Mouse (Mus musculus) lung, adult 2 months (tissue): ENCODE results near the gene Gm10964. TPM values are rescaled to one million over a fixed set of nuclear protein-coding genes. Genes with fewer than 3 reads are reported as not detected.

Experiments
- DNase-seq: peaks from one replicate; pipeline ENCODE4 v3.0.0; 2022
- H3K4me1 ChIP-seq: fragments of 200-500 bp; 2 replicates; pipeline ENCODE4 v1.6.1; 2011; ENCODE audit warnings: low read length; ENCODE audit not compliant: control insufficient read depth, insufficient read depth
- H3K4me3 ChIP-seq: fragments of 200-500 bp; replicated peaks from 2 replicates; pipeline ENCODE3; 2011; ENCODE audit warnings: low read depth, mild to moderate bottlenecking, control low read depth, low read length; ENCODE audit errors: extremely low read depth
- CTCF ChIP-seq: fragments of 200-500 bp; IDR thresholded peaks from 2 replicates; pipeline ENCODE4 v1.5.1; 2011; ENCODE audit warnings: mild to moderate bottlenecking, low read length, control low read depth; ENCODE audit not compliant: insufficient read depth
- POLR2A ChIP-seq: fragments of 200-500 bp; IDR thresholded peaks from 2 replicates; pipeline ENCODE4 v1.6.1; 2011; ENCODE audit warnings: low read depth, mild to moderate bottlenecking, control low read depth, low read length, borderline replicate concordance; ENCODE audit errors: extremely low read depth
- WGBS: fragments of 180-500 bp; shearing (Covaris S2); methylation state at CpG from one replicate; pipeline ENCODE4 v1.1.7; 2018; 5-methylcytosine and 5-hydroxymethylcytosine counted together
- polyA plus RNA-seq: library from polyadenylated mRNA; depleted of rRNA; stranded (reverse); fragments of >200 nt; gene quantifications from 2 replicates; pipeline ENCODE4 v1.2.3, GENCODE M21; 2012

Gene Gm10964
- polyA plus RNA-seq, 1 experiment = not detected

DNA sequence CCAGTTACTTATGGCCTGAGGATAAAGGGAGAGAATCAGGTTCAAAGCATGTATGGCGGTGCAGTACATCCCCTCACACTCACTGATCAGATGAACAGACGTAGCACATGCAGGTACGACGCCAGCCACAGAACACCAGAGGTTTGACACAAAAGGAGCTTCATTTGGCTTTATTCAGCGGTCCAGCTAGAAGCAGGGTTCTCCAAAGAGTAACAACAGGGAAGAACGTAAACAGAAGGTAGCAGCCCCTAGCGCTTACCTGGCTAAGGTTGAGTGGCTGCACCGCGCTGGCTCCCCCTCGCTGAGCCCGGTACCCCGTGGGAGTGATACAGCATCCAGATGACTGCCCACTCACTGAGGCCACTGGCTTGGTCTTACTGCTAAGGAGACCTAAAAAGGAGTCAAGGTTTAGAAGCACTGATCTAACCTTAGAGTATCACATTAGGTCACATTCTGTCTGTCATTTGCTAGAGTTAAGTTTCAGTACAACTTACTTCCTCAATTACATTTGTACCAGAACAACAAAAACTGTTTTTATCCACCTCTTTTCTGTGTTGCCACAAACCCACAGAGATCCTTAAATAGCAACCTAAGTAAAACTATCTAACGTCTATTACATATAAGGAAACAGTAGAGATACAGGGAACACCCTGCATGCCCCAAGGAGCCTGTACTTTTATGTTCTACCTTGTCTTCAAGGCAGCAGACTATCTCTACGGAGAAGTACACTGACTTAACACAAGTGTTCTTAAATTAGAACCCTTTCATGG lies 6.0 kb downstream of the Gm10964 start:
- TF ChIP-seq POLR2A = no peak
- no peak for TF ChIP-seq CTCF
- no peak for DNase-seq
- no peak overlapping the region for H3K4me3 ChIP-seq
- no peaks in the 10 kb centered on the region for H3K4me1 ChIP-seq
- 85% methylated on average over 14 of the region's 14 CpGs for WGBS

GRCm38 (mm10) chr3:103746711-103747110 lies 7.5 kb downstream of the Gm10964 start:
- no peak for TF ChIP-seq POLR2A
- TF ChIP-seq CTCF = no peak
- 82% methylated on average over 5 of the region's 5 CpGs for WGBS
- Histone ChIP-seq H3K4me1 (no peaks in the 10 kb centered on the region), H3K4me3 (no peak overlapping the region)
- no peak for DNase-seq

DNA sequence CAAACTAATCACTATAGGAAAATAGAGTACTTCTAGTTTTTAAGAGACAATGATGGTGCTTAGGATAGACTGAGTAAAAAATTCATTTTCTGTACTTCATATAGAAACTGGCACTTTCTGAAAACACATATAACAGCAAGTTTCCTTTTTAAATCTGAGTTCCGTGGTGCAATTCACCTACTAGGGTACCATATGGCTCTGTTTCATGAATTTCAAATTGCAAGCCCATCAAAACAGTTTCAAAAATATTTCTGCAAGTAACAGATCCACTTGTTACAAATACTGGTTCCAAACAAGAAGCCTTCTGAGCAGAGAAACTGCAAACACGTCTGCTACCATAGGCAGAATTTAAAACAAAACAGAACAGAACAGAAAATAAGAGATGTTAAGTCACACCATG lies 12.4 kb downstream of the Gm10964 start:
- WGBS = 90% methylated on average over 2 of the region's 2 CpGs
- TF ChIP-seq POLR2A = no peak
- TF ChIP-seq CTCF = no peak
- Histone ChIP-seq H3K4me3 (no peak overlapping the region), H3K4me1 (peaks cover 2% of the 10 kb centered on the region; the same call in 1 of the 2 replicates)
- DNase-seq = no peak

DNA sequence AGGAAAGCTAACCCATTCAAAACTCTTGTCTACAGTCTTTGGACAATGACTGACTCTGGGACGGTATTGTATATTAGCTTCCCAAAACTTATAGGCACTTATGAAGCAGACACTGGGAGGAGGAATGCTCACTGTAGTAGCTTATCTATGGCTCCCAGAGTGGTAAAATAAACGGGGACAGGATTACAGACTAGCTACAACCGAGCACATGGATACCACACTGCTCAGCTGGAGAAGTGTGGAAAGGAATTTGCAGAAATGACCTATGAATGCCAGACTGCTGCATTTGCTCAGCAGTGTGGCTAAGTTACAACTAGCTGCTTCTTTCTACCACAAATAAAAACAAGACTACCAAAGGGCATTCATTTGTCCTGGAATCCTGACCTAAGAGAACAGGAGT lies 16.2 kb downstream of the Gm10964 start:
- no peak for DNase-seq
- TF ChIP-seq POLR2A (no peak), CTCF (no peak)
- no peak overlapping the region for H3K4me3 ChIP-seq
- peaks cover 2% of the 10 kb centered on the region; the same call in 1 of the 2 replicates for H3K4me1 ChIP-seq
- WGBS = 52% methylated on average over 3 of the region's 3 CpGs

GRCm38 (mm10) chr3:103756920-103757319 lies 17.8 kb downstream of the Gm10964 start:
- peaks cover 2% of the 10 kb centered on the region; the same call in 1 of the 2 replicates for H3K4me1 ChIP-seq
- 86% methylated on average over 2 of the region's 2 CpGs for WGBS
- no peak overlapping the region for H3K4me3 ChIP-seq
- no peak for DNase-seq
- TF ChIP-seq CTCF (no peak), POLR2A (no peak)

GRCm38 (mm10) chr3:103758456-103758855 lies 19.3 kb downstream of the Gm10964 start:
- WGBS = 85% methylated on average over 7 of the region's 7 CpGs
- TF ChIP-seq CTCF = no peak
- H3K4me1 ChIP-seq = peaks cover 2% of the 10 kb centered on the region; the same call in 1 of the 2 replicates
- DNase-seq = no peak
- H3K4me3 ChIP-seq = no peak overlapping the region

DNA sequence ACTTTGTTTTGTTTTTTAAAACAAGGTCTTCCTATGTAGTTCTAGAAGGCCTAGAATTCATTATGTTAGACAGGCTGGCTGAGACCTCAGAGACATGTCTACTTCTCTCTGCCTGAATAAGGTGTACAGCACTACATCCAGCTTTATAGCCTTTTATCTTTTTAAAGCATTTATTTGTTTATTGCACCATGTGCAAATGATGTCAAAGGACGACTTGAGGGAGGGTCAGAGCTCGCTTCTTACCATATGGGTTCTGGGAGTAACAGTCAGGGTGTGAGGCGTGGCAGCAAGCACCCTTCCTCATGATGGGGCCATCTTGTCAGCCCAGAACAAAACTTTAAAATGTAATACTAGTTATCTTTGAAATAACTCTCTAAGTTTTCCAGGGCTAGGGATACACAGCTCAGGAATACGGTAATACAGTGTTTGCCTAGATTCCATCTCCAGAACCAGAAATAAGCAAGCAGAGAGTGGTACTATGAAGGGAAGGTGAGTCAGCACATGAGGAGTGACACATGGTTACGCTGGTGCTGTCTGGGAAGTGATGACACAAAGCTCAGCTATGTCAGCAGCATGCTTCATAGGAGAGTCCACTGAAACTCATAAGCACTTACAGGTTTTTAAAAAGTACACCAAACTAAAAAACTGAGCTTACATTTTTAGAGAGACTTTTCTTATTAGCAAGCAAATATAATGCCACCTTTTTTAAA lies 20.2 kb downstream of the Gm10964 start:
- Histone ChIP-seq H3K4me3 (no peak overlapping the region), H3K4me1 (peaks cover 2% of the 10 kb centered on the region; the same call in 1 of the 2 replicates)
- no peak for DNase-seq
- 79% methylated on average over 5 of the region's 5 CpGs for WGBS
- TF ChIP-seq CTCF (no peak), POLR2A (no peak)

- DNase-seq = no peak
- 42% methylated on average over 3 of the region's 3 CpGs for whole genome bisulfite sequencing
- TF ChIP-seq CTCF = no peak
- TF ChIP-seq POLR2A = no peak
- Histone ChIP-seq H3K4me3 (no peak overlapping the region), H3K4me1 (peaks cover 11% of the 10 kb centered on the region)
Measured at GRCm38 (mm10) chr3:103766789-103767188, 27.6 kb downstream of the Gm10964 start.

GRCm38 (mm10) chr3:103771531-103772130 lies 32.5 kb downstream of the Gm10964 start:
- DNase-seq = peak; percentile 67
- H3K4me3 ChIP-seq = no peak overlapping the region
- H3K4me1 ChIP-seq = peaks cover 29% of the 10 kb centered on the region
- TF ChIP-seq CTCF (no peak), POLR2A (no peak)
- whole genome bisulfite sequencing = 7% methylated on average over 9 of the region's 9 CpGs
